Mouse (Mus musculus): ENCODE data around the gene Tjp2.

DNA sequence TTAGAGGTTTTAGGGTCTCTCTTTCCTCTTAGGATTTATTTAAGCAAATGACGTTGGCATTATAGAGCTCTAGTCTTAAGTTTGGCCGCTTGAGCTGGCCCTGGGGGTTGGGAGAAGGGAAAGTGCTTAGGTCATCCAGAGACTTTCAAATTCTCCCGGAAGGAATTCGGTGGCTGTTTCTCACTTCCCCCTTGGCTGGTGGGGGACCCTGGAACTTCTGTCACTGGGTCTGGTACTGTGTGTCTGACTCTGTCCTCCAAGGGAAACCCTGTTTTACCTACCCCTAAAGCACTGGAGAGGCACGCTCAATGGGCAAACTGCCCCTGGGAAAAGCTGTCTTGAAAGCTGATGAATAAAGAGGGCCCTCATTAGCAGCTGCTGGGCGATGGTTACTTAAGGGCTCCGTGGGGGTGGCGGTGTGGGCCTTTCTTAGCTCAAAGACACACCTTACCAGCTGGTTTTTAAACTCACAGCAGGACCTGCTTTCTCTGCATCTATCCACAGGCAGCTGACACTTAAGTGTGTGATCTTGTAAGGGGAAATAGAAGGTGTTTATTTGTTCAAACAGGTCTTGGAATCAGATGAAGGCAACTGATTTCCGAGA, 28.9 kb upstream of the Tjp2 start:
- TF ChIP-seq CTCF (IDR thresholded peaks at IDR 0.05; ENCODE audit: insufficient read depth, low read depth, low read length) (no peak), POLR2A (IDR thresholded peaks at IDR 0.05; ENCODE audit: insufficient read depth, low read depth, low read length) (no peak)

All from olfactory bulb, adult 2 months (tissue).